Mouse (Mus musculus): ENCODE results near the gene Six5.
"Not testable (repeated sequence)": the region's sequence is repeated elsewhere in the genome, so short reads cannot be mapped to it uniquely, and the experiment has no call there.

Gene Six5

GRCm38 (mm10) chr7:19094471-19094825, at the start of gene Six5:
Gene Six5, plus strand, starts transcription at chr7:19094594.
- DNase-seq (ENCODE audit: low spot score in 2 of 2) = peak; percentile 65 to 71

- no peak for DNase-seq (ENCODE audit: low spot score in 2 of 2)
Observed at GRCm38 (mm10) chr7:19044616-19045015, 49.8 kb upstream of the Six5 start.

- DNase-seq (ENCODE audit: low spot score in 2 of 2) = no peak
Observed at GRCm38 (mm10) chr7:19046286-19047069, 47.9 kb upstream of the Six5 start.

- no peak for DNase-seq (ENCODE audit: low spot score in 2 of 2)
Observed at GRCm38 (mm10) chr7:19048006-19048527, 46.3 kb upstream of the Six5 start.

- DNase-seq (ENCODE audit: low spot score in 2 of 2) = no peak
Observed at GRCm38 (mm10) chr7:19049252-19049651, 45.1 kb upstream of the Six5 start.

GRCm38 (mm10) chr7:19050172-19050571, 44.2 kb upstream of the Six5 start:
- DNase-seq (ENCODE audit: low spot score in 2 of 2) = no peak

GRCm38 (mm10) chr7:19051161-19051560, 43.2 kb upstream of the Six5 start:
- no peak for DNase-seq (ENCODE audit: low spot score in 2 of 2)

- DNase-seq (ENCODE audit: low spot score in 2 of 2) = no peak
Observed at GRCm38 (mm10) chr7:19052345-19053135, 41.9 kb upstream of the Six5 start.

- no peak for DNase-seq (ENCODE audit: low spot score in 2 of 2)
Observed at GRCm38 (mm10) chr7:19053136-19053532, 41.3 kb upstream of the Six5 start.

- DNase-seq (ENCODE audit: low spot score in 2 of 2) = peak in 1 of 2 experiments; percentile 48
Observed at GRCm38 (mm10) chr7:19054047-19054776, 40.2 kb upstream of the Six5 start, which contains the start of gene Rsph6a. Gene Rsph6a, plus strand, starts transcription at chr7:19054690.

GRCm38 (mm10) chr7:19054777-19055076, 39.7 kb upstream of the Six5 start:
- no peak for DNase-seq (ENCODE audit: low spot score in 2 of 2)

- no peak for DNase-seq (ENCODE audit: low spot score in 2 of 2)
Observed at GRCm38 (mm10) chr7:19055108-19055507, 39.3 kb upstream of the Six5 start.

- DNase-seq (ENCODE audit: low spot score in 2 of 2) = no peak
Observed at GRCm38 (mm10) chr7:19057405-19057804, 37.0 kb upstream of the Six5 start.

GRCm38 (mm10) chr7:19065896-19066295, 28.5 kb upstream of the Six5 start:
- DNase-seq (ENCODE audit: low spot score in 2 of 2) = no peak

- DNase-seq (ENCODE audit: low spot score in 2 of 2) = no peak
Observed at GRCm38 (mm10) chr7:19067063-19067462, 27.3 kb upstream of the Six5 start.

GRCm38 (mm10) chr7:19067935-19068334, 26.5 kb upstream of the Six5 start:
- no peak for DNase-seq (ENCODE audit: low spot score in 2 of 2)

- DNase-seq (ENCODE audit: low spot score in 2 of 2) = peak in 1 of 2 experiments; percentile 76
Observed at GRCm38 (mm10) chr7:19068707-19069106, 25.7 kb upstream of the Six5 start.

- DNase-seq (ENCODE audit: low spot score in 2 of 2) = peak in 1 of 2 experiments; percentile 39
Observed at GRCm38 (mm10) chr7:19069500-19069899, 24.9 kb upstream of the Six5 start.

- not testable (repeated sequence) for DNase-seq (ENCODE audit: low spot score in 2 of 2)
Observed at GRCm38 (mm10) chr7:19071024-19071423, 23.4 kb upstream of the Six5 start.

- peak in 1 of 2 experiments; percentile 63 for DNase-seq (ENCODE audit: low spot score in 2 of 2)
Observed at GRCm38 (mm10) chr7:19073504-19073903, 20.9 kb upstream of the Six5 start.

- DNase-seq (ENCODE audit: low spot score in 2 of 2) = no peak
Observed at GRCm38 (mm10) chr7:19074494-19074893, 19.9 kb upstream of the Six5 start.

- DNase-seq (ENCODE audit: low spot score in 2 of 2) = no peak
Observed at GRCm38 (mm10) chr7:19075231-19075630, 19.2 kb upstream of the Six5 start.
